31 mouse cellular contexts compared by ENCODE assay signal in genomic region chr4:66230735-66231134, GRCm38 (mm10).
DNase-seq lines count a peak whose midpoint lies in the region; ATAC-seq and TF ChIP-seq lines count a peak whose summit lies in the region.
"Had no signal": no experiment of that assay in that cellular context is flagged by ENCODE, and none has a peak within 500 bp of the region (broad histone marks: within the 10 kb centered on the region; RNA-seq: fewer than 3 reads in every experiment).

No protein-coding gene starts in this region.

- H3K9ac ChIP-seq in hindbrain, embryonic 13.5 days, result no peak overlapping the region
- H3K9ac ChIP-seq in midbrain, embryonic 11.5 days (ENCODE audit: low read length), result no peak overlapping the region
- no peak overlapping the region for H3K9ac ChIP-seq in midbrain, embryonic 16.5 days (ENCODE audit: low read depth, low read length)
- H3K9ac ChIP-seq in stomach, postnatal 0 days (ENCODE audit: low read length), result no peak overlapping the region
- H3K9ac ChIP-seq: embryonic facial prominence, embryonic 13.5 days; forebrain, embryonic 13.5 days; heart, embryonic 13.5 days; hindbrain, embryonic 15.5 days had no signal

- no peak for TF ChIP-seq CTCF in embryonic fibroblast, embryonic 13.5 days (IDR thresholded peaks at IDR 0.05; ENCODE audit: borderline replicate concordance, insufficient read depth, low read length)
- no peak for TF ChIP-seq CTCF in stomach, postnatal 0 days (IDR thresholded peaks at IDR 0.05; ENCODE audit: low read depth)

- peak overlapping the region; percentile 58; the same call in 1 of the 2 replicates for H3K27ac ChIP-seq in hindbrain, embryonic 13.5 days
- H3K27ac ChIP-seq in hindbrain, embryonic 10.5 days, result no peak overlapping the region
- no peak overlapping the region for H3K27ac ChIP-seq in midbrain, embryonic 11.5 days (ENCODE audit: low read depth, low read length)
- H3K27ac ChIP-seq in midbrain, embryonic 16.5 days (ENCODE audit: low read length), result no peak overlapping the region
- peak overlapping the region; percentile 26; the same call in 1 of the 2 replicates for H3K27ac ChIP-seq in embryonic fibroblast, embryonic 13.5 days (ENCODE audit: insufficient read depth, low read length)
- H3K27ac ChIP-seq in stomach, postnatal 0 days (replicated peaks), result no peak overlapping the region
- H3K27ac ChIP-seq: embryonic facial prominence, embryonic 10.5 days; embryonic facial prominence, embryonic 13.5 days; forebrain, embryonic 10.5 days; forebrain, embryonic 13.5 days; heart, embryonic 10.5 days; heart, embryonic 13.5 days; hindbrain, embryonic 15.5 days had no signal

- H3K27me3 ChIP-seq in hindbrain, embryonic 13.5 days, result no peaks in the 10 kb centered on the region
- H3K27me3 ChIP-seq in hindbrain, embryonic 10.5 days (ENCODE audit: insufficient read depth, poor library complexity, severe bottlenecking), result no peaks in the 10 kb centered on the region
- H3K27me3 ChIP-seq in midbrain, embryonic 11.5 days (ENCODE audit: control insufficient read depth, insufficient read depth, low read length), result no peaks in the 10 kb centered on the region
- H3K27me3 ChIP-seq in midbrain, embryonic 16.5 days (ENCODE audit: control insufficient read depth, insufficient read depth, low read depth, low read length), result no peaks in the 10 kb centered on the region
- H3K27me3 ChIP-seq in stomach, postnatal 0 days (ENCODE audit: control insufficient read depth, insufficient read depth, low read length), result no peaks in the 10 kb centered on the region
- H3K27me3 ChIP-seq: embryonic facial prominence, embryonic 13.5 days; forebrain, embryonic 13.5 days; heart, embryonic 13.5 days; hindbrain, embryonic 15.5 days had no signal

- no peak for TF ChIP-seq POLR2A in embryonic fibroblast, embryonic 13.5 days (IDR thresholded peaks at IDR 0.05; ENCODE audit: low read depth, low read length)

- no peaks in the 10 kb centered on the region for H3K9me3 ChIP-seq in hindbrain, embryonic 13.5 days
- no peaks in the 10 kb centered on the region for H3K9me3 ChIP-seq in hindbrain, embryonic 10.5 days
- no peaks in the 10 kb centered on the region for H3K9me3 ChIP-seq in midbrain, embryonic 11.5 days (ENCODE audit: control insufficient read depth, low read length)
- no peaks in the 10 kb centered on the region for H3K9me3 ChIP-seq in midbrain, embryonic 16.5 days (replicated peaks; ENCODE audit: control insufficient read depth, low read length, poor library complexity, severe bottlenecking)
- no peaks in the 10 kb centered on the region for H3K9me3 ChIP-seq in stomach, postnatal 0 days (ENCODE audit: control insufficient read depth, low read length)
- H3K9me3 ChIP-seq: embryonic facial prominence, embryonic 10.5 days; embryonic facial prominence, embryonic 13.5 days; forebrain, embryonic 10.5 days; forebrain, embryonic 13.5 days; heart, embryonic 10.5 days; heart, embryonic 13.5 days; hindbrain, embryonic 15.5 days had no signal

- H3K4me3 ChIP-seq in hindbrain, embryonic 13.5 days, result no peak overlapping the region
- H3K4me3 ChIP-seq in hindbrain, embryonic 10.5 days, result no peak overlapping the region
- H3K4me3 ChIP-seq in midbrain, embryonic 11.5 days (ENCODE audit: low read depth, low read length), result no peak overlapping the region
- H3K4me3 ChIP-seq in midbrain, embryonic 16.5 days (ENCODE audit: low read depth, low read length), result no peak overlapping the region
- H3K4me3 ChIP-seq in embryonic fibroblast, embryonic 13.5 days (ENCODE audit: insufficient read depth, low read length), result no peak overlapping the region
- H3K4me3 ChIP-seq in stomach, postnatal 0 days (ENCODE audit: low read depth, low read length), result no peak overlapping the region
- H3K4me3 ChIP-seq: embryonic facial prominence, embryonic 10.5 days; embryonic facial prominence, embryonic 13.5 days; forebrain, embryonic 10.5 days; forebrain, embryonic 13.5 days; heart, embryonic 10.5 days; heart, embryonic 13.5 days; hindbrain, embryonic 15.5 days had no signal

- DNase-seq in hindbrain, embryonic 10.5 days (ENCODE audit: low spot score), result no peak
- DNase-seq in midbrain, embryonic 11.5 days (ENCODE audit: low spot score, missing footprints), result peak; percentile 80
- no peak for DNase-seq in right cerebral cortex, postnatal 4 days
- DNase-seq in stomach, postnatal 0 days (ENCODE audit: low spot score), result no peak
- DNase-seq: adrenal gland, adult 8-10 months; adrenal gland, postnatal 25 days; cerebellum, adult 11 months; cerebellum, adult 2 months; cerebellum, adult 9-11 months; cerebellum, postnatal 25 days; embryo, embryonic 11 days; gastrocnemius, postnatal 25 days; heart, adult 18-20 months; heart, postnatal 14 days; heart, postnatal 4 days; kidney, adult 18-20 months had no signal

- no peaks in the 10 kb centered on the region for H3K36me3 ChIP-seq in hindbrain, embryonic 13.5 days
- no peaks in the 10 kb centered on the region for H3K36me3 ChIP-seq in hindbrain, embryonic 10.5 days
- no peaks in the 10 kb centered on the region for H3K36me3 ChIP-seq in midbrain, embryonic 11.5 days (ENCODE audit: control insufficient read depth, insufficient read depth, low read length)
- H3K36me3 ChIP-seq in midbrain, embryonic 16.5 days (ENCODE audit: control insufficient read depth, insufficient read depth, low read length), result no peaks in the 10 kb centered on the region
- no peaks in the 10 kb centered on the region for H3K36me3 ChIP-seq in stomach, postnatal 0 days (ENCODE audit: control insufficient read depth, insufficient read depth, low read length)
- H3K36me3 ChIP-seq: embryonic facial prominence, embryonic 10.5 days; embryonic facial prominence, embryonic 13.5 days; forebrain, embryonic 10.5 days; heart, embryonic 10.5 days; heart, embryonic 13.5 days; hindbrain, embryonic 15.5 days had no signal

- peaks cover 22% of the 10 kb centered on the region for H3K4me1 ChIP-seq in hindbrain, embryonic 13.5 days (replicated peaks)
- no peaks in the 10 kb centered on the region for H3K4me1 ChIP-seq in hindbrain, embryonic 10.5 days (replicated peaks)
- no peaks in the 10 kb centered on the region for H3K4me1 ChIP-seq in midbrain, embryonic 11.5 days (ENCODE audit: control insufficient read depth, insufficient read depth, low read length)
- peaks cover 4% of the 10 kb centered on the region; the same call in 1 of the 2 replicates for H3K4me1 ChIP-seq in midbrain, embryonic 16.5 days (ENCODE audit: control insufficient read depth, insufficient read depth, low read length)
- peaks cover 2% of the 10 kb centered on the region; the same call in 1 of the 2 replicates for H3K4me1 ChIP-seq in embryonic fibroblast, embryonic 13.5 days (ENCODE audit: control insufficient read depth, insufficient read depth, low read length)
- no peaks in the 10 kb centered on the region for H3K4me1 ChIP-seq in stomach, postnatal 0 days (replicated peaks; ENCODE audit: control insufficient read depth, insufficient read depth)
- H3K4me1 ChIP-seq: forebrain, embryonic 13.5 days; heart, embryonic 10.5 days; heart, embryonic 13.5 days had no signal

- WGBS in hindbrain, embryonic 13.5 days, result 93% methylated on average over 4 of the region's 4 CpGs
- WGBS in hindbrain, embryonic 10.5 days, result 89% methylated on average over 4 of the region's 4 CpGs
- WGBS in midbrain, embryonic 11.5 days, result 91% methylated on average over 4 of the region's 4 CpGs
- 94% methylated on average over 4 of the region's 4 CpGs for WGBS in midbrain, embryonic 16.5 days
- 71% methylated on average over 4 of the region's 4 CpGs for WGBS in stomach, postnatal 0 days

- no peak overlapping the region for H3K4me2 ChIP-seq in hindbrain, embryonic 13.5 days
- no peak overlapping the region for H3K4me2 ChIP-seq in midbrain, embryonic 11.5 days
- H3K4me2 ChIP-seq in midbrain, embryonic 16.5 days (ENCODE audit: low read length), result no peak overlapping the region
- no peak overlapping the region for H3K4me2 ChIP-seq in stomach, postnatal 0 days (replicated peaks; ENCODE audit: low read depth)
- H3K4me2 ChIP-seq: embryonic facial prominence, embryonic 13.5 days; forebrain, embryonic 13.5 days; heart, embryonic 13.5 days; hindbrain, embryonic 15.5 days had no signal

- no peak for TF ChIP-seq EP300 in stomach, postnatal 0 days (optimal IDR thresholded peaks at IDR 0.05)

- no peak for ATAC-seq in hindbrain, embryonic 13.5 days (ENCODE audit: low FRiP score)
- no peak for ATAC-seq in midbrain, embryonic 11.5 days (ENCODE audit: low FRiP score)
- no peak for ATAC-seq in midbrain, embryonic 16.5 days
- ATAC-seq in stomach, postnatal 0 days (ENCODE audit: low FRiP score, low TSS enrichment), result no peak
- ATAC-seq: activated CD4-positive, CD25-positive, alpha-beta regulatory T cell, adult 4 months; CD4-positive, CD25-positive, alpha-beta regulatory T cell, adult 4 months; forebrain, embryonic 13.5 days; forebrain, embryonic 16.5 days; inflammation-experienced regulatory T-cells, adult 6 months; intestine, embryonic 16.5 days had no signal

Comparison
In these comparisons a context has a peak if more than half of its experiments do, and no peak if none do; other contexts are left out.
1. H3K27ac ChIP-seq: peak in hindbrain, embryonic 13.5 days (single experiment) and embryonic fibroblast, embryonic 13.5 days (single experiment); none in hindbrain, embryonic 10.5 days (single experiment), midbrain, embryonic 11.5 days (single experiment), midbrain, embryonic 16.5 days (single experiment) and stomach, postnatal 0 days (single experiment).